ENCODE assay signal across 13 mouse cellular contexts in genomic region chr11:20555651-20556050, GRCm38 (mm10).
"Had no signal": no experiment of that assay in that cellular context is flagged by ENCODE, and none has a peak within 500 bp of the region (broad histone marks: within the 10 kb centered on the region; RNA-seq: fewer than 3 reads in every experiment).

No protein-coding gene starts in this region.

- H3K4me3 ChIP-seq: left cerebral cortex, adult 2 months; limb, embryonic 12.5 days; lung, embryonic 15.5 days; midbrain, embryonic 13.5 days; stomach, embryonic 15.5 days had no signal

- H3K4me2 ChIP-seq: limb, embryonic 12.5 days; lung, embryonic 15.5 days; midbrain, embryonic 13.5 days; stomach, embryonic 15.5 days had no signal

- ATAC-seq: inflammation-experienced regulatory T-cells, adult 6 months; intestine, postnatal 0 days; midbrain, embryonic 13.5 days had no signal

- H3K27ac ChIP-seq: lung, embryonic 15.5 days; macrophage; midbrain, embryonic 13.5 days; stomach, embryonic 15.5 days had no signal

- H3K9me3 ChIP-seq: limb, embryonic 12.5 days; lung, embryonic 15.5 days; midbrain, embryonic 13.5 days; stomach, embryonic 15.5 days had no signal

- H3K4me1 ChIP-seq: midbrain, embryonic 13.5 days had no signal

- H3K9ac ChIP-seq: limb, embryonic 12.5 days; lung, embryonic 15.5 days; midbrain, embryonic 13.5 days; stomach, embryonic 15.5 days had no signal

- DNase-seq: kidney, adult 8-10 months; kidney, postnatal 25 days; lung, postnatal 14 days; thymus, adult 2 months; thymus, postnatal 36 days had no signal

- H3K27me3 ChIP-seq: limb, embryonic 12.5 days; lung, embryonic 15.5 days; midbrain, embryonic 13.5 days; stomach, embryonic 15.5 days had no signal

- H3K36me3 ChIP-seq: limb, embryonic 12.5 days; lung, embryonic 15.5 days; midbrain, embryonic 13.5 days; stomach, embryonic 15.5 days had no signal
